Mouse (Mus musculus): ENCODE measurements around the gene Ppp2r3a. TPM values are rescaled to one million over a fixed set of nuclear protein-coding genes. Genes with fewer than 3 reads are reported as not detected.
A peak's percentile ranks its signal among the peaks of the same experiment; 100 is the strongest.

Ppp2r3a gene
- total RNA-seq, 1 experiment from 2014 or later = 24.0 TPM

- ATAC-seq (replicated peaks; ENCODE audit: low read depth, poor library complexity, severe bottlenecking) = no peak
Observed at GRCm38 (mm10) chr9:101253136-101253535, 1.5 kb upstream of the Ppp2r3a start.

- ATAC-seq (replicated peaks; ENCODE audit: low read depth, poor library complexity, severe bottlenecking) = no peak
Observed at GRCm38 (mm10) chr9:101252541-101252940, 946 bp upstream of the Ppp2r3a start.

GRCm38 (mm10) chr9:101250981-101251643 is 483 bp downstream of the Ppp2r3a start:
- peak; percentile 69 for ATAC-seq (replicated peaks; ENCODE audit: low read depth, poor library complexity, severe bottlenecking)

DNA sequence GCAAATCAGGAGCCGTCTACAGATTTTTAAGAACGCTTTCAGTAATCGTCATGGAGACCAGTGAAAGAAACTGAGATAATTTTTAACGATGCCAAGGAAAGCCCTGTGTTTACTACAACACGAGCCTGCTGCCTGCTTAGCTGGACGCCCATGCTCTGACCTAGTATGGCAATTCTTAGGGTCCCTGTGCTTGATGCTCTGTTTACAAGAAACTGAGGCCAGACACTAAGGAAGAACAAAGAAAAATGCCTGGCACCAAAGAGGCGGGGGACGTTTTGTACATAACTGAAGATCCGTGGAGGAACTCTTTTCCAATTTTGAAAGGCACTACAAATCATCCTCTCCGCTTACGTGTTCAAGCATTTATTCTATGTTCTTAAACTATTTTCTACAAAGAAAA is 1.1 kb downstream of the Ppp2r3a start:
- ATAC-seq (replicated peaks; ENCODE audit: low read depth, poor library complexity, severe bottlenecking) = no peak

- no peak for ATAC-seq (replicated peaks; ENCODE audit: low read depth, poor library complexity, severe bottlenecking)
Observed at GRCm38 (mm10) chr9:101249626-101250025, 2.0 kb downstream of the Ppp2r3a start.

DNA sequence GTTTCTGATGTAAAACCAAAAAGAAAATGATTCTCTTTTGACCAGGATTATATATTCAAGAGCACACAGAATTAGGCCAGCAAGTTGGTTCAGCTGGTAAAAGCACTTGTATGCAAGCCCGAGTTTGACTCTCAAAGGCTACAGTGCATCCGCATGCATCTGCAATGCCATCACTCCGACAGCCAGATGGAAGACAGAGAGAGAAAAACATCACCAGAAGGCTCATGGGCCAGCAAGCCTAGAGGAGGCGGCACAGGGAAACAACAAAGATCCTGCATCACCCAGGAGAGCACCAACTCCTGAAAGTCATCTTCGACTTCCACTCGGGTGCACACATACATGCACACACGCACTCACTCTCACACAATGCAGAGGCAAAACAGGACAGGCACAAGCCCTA is 4.1 kb downstream of the Ppp2r3a start:
- no peak for ATAC-seq (replicated peaks; ENCODE audit: low read depth, poor library complexity, severe bottlenecking)

GRCm38 (mm10) chr9:101245493-101245892 is 6.1 kb downstream of the Ppp2r3a start:
- ATAC-seq (replicated peaks; ENCODE audit: low read depth, poor library complexity, severe bottlenecking) = no peak

- ATAC-seq (replicated peaks; ENCODE audit: low read depth, poor library complexity, severe bottlenecking) = no peak
Observed at GRCm38 (mm10) chr9:101243711-101244110, 7.9 kb downstream of the Ppp2r3a start.

- peak; percentile 81 for ATAC-seq (replicated peaks; ENCODE audit: low read depth, poor library complexity, severe bottlenecking)
Observed at GRCm38 (mm10) chr9:101240161-101240560, 11.4 kb downstream of the Ppp2r3a start.

GRCm38 (mm10) chr9:101235786-101236185 is 15.8 kb downstream of the Ppp2r3a start:
- no peak for ATAC-seq (replicated peaks; ENCODE audit: low read depth, poor library complexity, severe bottlenecking)

GRCm38 (mm10) chr9:101232034-101232433 is 19.6 kb downstream of the Ppp2r3a start:
- peak; percentile 90 for ATAC-seq (replicated peaks; ENCODE audit: low read depth, poor library complexity, severe bottlenecking)

GRCm38 (mm10) chr9:101230028-101230427 is 21.6 kb downstream of the Ppp2r3a start:
- ATAC-seq (replicated peaks; ENCODE audit: low read depth, poor library complexity, severe bottlenecking) = peak; percentile 88

GRCm38 (mm10) chr9:101228892-101229291 is 22.7 kb downstream of the Ppp2r3a start:
- ATAC-seq (replicated peaks; ENCODE audit: low read depth, poor library complexity, severe bottlenecking) = no peak

- no peak for ATAC-seq (replicated peaks; ENCODE audit: low read depth, poor library complexity, severe bottlenecking)
Observed at GRCm38 (mm10) chr9:101207984-101208383, 43.6 kb downstream of the Ppp2r3a start.

DNA sequence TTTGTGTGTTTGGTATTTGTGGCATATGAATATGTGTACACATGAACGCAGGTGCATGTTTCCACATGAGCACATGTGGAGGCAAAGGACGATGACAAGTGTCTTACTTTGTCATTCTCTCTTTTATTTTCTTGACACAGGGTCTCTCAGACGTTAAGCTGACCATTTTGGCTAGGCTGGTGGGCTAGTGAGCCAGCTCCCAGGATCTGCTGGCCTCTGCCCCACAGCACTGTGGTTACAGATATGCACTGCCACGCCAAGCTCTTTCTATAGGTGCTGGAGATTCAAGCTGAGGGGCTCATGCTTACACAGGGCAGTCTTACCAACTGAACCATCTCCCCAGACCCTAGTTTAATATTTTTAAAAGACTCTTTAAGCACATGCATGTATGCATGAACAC is 45.1 kb downstream of the Ppp2r3a start:
- no peak for ATAC-seq (replicated peaks; ENCODE audit: low read depth, poor library complexity, severe bottlenecking)

GRCm38 (mm10) chr9:101205216-101205615 is 46.4 kb downstream of the Ppp2r3a start:
- ATAC-seq (replicated peaks; ENCODE audit: low read depth, poor library complexity, severe bottlenecking) = no peak

GRCm38 (mm10) chr9:101204059-101204458 is 47.5 kb downstream of the Ppp2r3a start:
- 0 out of 2 replicates have a peak, but pooled peaks have one; percentile 25 for ATAC-seq (replicated peaks; ENCODE audit: low read depth, poor library complexity, severe bottlenecking)

DNA sequence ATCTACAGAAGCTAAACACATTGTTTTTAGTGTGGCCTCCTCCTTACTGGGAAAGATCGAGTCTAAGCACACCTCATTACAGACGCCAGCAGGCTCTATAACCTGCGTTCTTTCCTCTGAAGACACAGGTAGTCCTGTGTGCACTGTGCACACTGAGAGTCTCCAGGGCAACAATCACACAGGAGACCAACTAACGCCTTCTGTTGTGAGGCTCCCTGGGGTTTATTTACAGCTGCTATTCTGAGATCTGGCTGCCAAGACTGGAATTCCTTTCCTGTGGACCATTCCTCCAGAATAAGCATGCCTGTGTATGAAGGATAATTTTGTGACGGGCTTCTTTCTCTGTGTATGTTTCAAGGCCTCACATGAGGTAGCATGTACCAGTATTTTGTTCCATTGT is 51.0 kb downstream of the Ppp2r3a start:
- ATAC-seq (replicated peaks; ENCODE audit: low read depth, poor library complexity, severe bottlenecking) = no peak

DNA sequence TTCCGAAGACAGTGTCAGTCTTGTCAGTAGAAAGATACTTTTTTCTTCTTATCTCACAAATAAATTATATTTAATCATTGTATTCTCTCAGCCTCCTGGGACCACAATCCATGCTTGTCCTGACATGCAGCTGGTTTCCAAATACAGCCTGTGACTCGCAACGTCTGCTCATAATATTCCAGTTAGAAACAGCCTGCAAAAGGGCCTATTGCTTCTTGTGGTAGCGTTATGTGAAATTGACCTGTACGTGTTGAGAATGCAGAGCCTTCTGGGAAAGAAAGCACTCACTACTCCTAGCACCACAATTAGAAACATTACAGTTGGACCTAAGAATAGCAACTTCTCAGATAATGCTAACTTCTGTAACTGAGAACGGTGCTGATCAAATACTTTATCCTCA is 52.8 kb downstream of the Ppp2r3a start:
- no peak for ATAC-seq (replicated peaks; ENCODE audit: low read depth, poor library complexity, severe bottlenecking)

- no peak for ATAC-seq (replicated peaks; ENCODE audit: low read depth, poor library complexity, severe bottlenecking)
Observed at GRCm38 (mm10) chr9:101198261-101198660, 53.3 kb downstream of the Ppp2r3a start.

DNA sequence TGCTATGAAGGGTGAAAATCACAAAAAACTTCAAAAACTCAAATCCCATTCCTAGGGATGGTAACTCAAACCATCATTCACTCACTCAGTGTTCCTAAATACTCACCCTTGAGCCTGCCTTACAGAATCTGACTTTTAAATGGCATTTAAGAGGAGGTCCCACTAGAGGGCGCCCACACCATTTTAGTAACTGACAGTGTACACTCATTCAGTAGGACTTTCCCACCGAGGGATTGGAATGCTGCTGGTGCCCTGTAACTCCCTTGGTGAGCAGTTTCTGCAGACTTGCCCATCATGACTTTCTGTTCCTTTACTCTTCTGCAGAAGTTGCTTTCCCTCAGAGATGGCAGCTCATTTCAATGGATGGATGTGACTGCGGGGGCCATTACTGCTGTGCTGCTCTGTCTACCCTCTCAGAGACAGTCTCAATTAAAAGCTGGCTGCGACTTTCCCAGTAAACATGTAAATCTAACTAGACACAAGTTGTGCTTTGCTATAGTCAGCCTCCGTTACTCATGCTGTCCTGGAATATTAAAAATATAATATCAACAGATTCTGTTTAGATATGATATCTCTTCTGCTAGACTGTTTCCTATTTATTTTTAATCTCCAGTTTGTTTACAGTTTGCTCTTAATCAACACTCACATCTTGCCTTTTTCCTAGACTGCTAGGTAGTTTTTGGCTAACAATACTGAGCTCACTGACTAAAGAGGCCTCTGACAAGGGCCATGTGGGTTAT is 69.5 kb downstream of the Ppp2r3a start:
- ATAC-seq (replicated peaks; ENCODE audit: low read depth, poor library complexity, severe bottlenecking) = peak; percentile 97

DNA sequence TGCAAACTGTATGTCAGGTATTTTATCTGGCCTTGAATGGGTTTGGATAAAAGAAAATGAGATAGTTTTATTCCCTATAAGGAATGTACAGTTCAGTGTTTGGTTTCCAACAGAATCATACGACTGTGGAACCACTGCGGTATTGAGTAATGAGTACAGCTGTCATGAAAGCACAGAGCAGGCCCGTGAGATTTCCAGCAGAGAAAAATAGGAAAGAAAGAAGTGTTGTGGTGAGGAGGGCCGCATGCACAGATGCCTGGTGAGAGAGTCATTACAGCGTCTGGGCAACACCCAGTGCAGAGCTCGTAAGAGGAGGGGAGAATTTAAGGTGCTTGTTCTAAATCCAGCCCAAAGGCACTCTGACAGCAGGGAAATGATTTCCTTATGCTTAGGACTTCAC is 70.3 kb downstream of the Ppp2r3a start:
- no peak for ATAC-seq (replicated peaks; ENCODE audit: low read depth, poor library complexity, severe bottlenecking)
